In genomic region chr2:126031186-126031900, GRCm38 (mm10) we compare ENCODE assay signal across 15 mouse cellular contexts. TPM values are rescaled to one million over a fixed set of nuclear protein-coding genes. Genes with fewer than 3 reads are reported as not detected.
DNase-seq lines count a peak whose midpoint lies in the region; ATAC-seq and TF ChIP-seq lines count a peak whose summit lies in the region.
"Had no signal": no experiment of that assay in that cellular context is flagged by ENCODE, and none has a peak within 500 bp of the region (broad histone marks: within the 10 kb centered on the region; RNA-seq: fewer than 3 reads in every experiment).

No protein-coding gene starts in this region.

- no peak for TF ChIP-seq POLR2A in cerebellum, adult 2 months (IDR thresholded peaks at IDR 0.05; ENCODE audit: borderline replicate concordance, insufficient read depth, low read length)

- in situ Hi-C loops in Patski (cut with MboI; ENCODE audit: low pct_unique_long_range_greater_than_20kb), result loop anchor here (5.0 to 10.0 kb wide), 4 partner anchors 134 to 393 kb away; no protein-coding TSS in a partner anchor

- H3K4me1 ChIP-seq in lung, embryonic 16.5 days (replicated peaks; ENCODE audit: control insufficient read depth, insufficient read depth, low read length), result peaks cover 7% of the 10 kb centered on the region; the same call in 1 of the 2 replicates
- H3K4me1 ChIP-seq in stomach, embryonic 15.5 days, result 0 out of 2 replicates have a peak, but pooled peaks cover 4% of the 10 kb centered on the region
- H3K4me1 ChIP-seq in cerebellum, adult 2 months (ENCODE audit: control insufficient read depth, insufficient read depth, low read length), result no peaks in the 10 kb centered on the region
- H3K4me1 ChIP-seq: liver, embryonic 13.5 days had no signal

- no peaks in the 10 kb centered on the region for H3K27me3 ChIP-seq in Patski
- no peaks in the 10 kb centered on the region for H3K27me3 ChIP-seq in lung, embryonic 16.5 days (ENCODE audit: control insufficient read depth, insufficient read depth, low read depth, low read length)
- no peaks in the 10 kb centered on the region for H3K27me3 ChIP-seq in stomach, embryonic 15.5 days (replicated peaks)
- no peaks in the 10 kb centered on the region for H3K27me3 ChIP-seq in cerebellum, adult 2 months (ENCODE audit: control insufficient read depth, insufficient read depth, low read length)
- H3K27me3 ChIP-seq: liver, embryonic 13.5 days had no signal

- POLR2A ChIA-PET in Patski (lab: Charles Lee), result interaction anchor here (0.6 kb wide), 2 partner anchors 124 to 128 kb away, joined by 3 read pairs; no protein-coding TSS in a partner anchor

- no peak for TF ChIP-seq CTCF in Patski (IDR thresholded peaks at IDR 0.05)
- TF ChIP-seq CTCF in cerebellum, adult 2 months (IDR thresholded peaks at IDR 0.05; ENCODE audit: borderline replicate concordance, insufficient read depth, low read depth, low read length), result no peak

- CTCF ChIA-PET in Patski (lab: Charles Lee), result interaction anchor here (1.3 to 4.3 kb wide), 3 partner anchors 25 to 138 kb away, joined by 3 to 29 read pairs (median 3); no protein-coding TSS in a partner anchor

- H3K4me3 ChIP-seq in lung, embryonic 16.5 days (ENCODE audit: low read length), result no peak overlapping the region
- no peak overlapping the region for H3K4me3 ChIP-seq in stomach, embryonic 15.5 days (replicated peaks)
- H3K4me3 ChIP-seq in cerebellum, adult 2 months (replicated peaks; ENCODE audit: insufficient read depth, low read depth, low read length), result no peak overlapping the region
- H3K4me3 ChIP-seq: heart, adult 2 months; liver, embryonic 13.5 days had no signal

- no peaks in the 10 kb centered on the region for H3K36me3 ChIP-seq in lung, embryonic 16.5 days (ENCODE audit: control insufficient read depth, insufficient read depth, low read length)
- no peaks in the 10 kb centered on the region for H3K36me3 ChIP-seq in stomach, embryonic 15.5 days
- H3K36me3 ChIP-seq: liver, embryonic 13.5 days had no signal

- no peak overlapping the region for H3K4me2 ChIP-seq in lung, embryonic 16.5 days (ENCODE audit: low read depth, low read length)
- no peak overlapping the region for H3K4me2 ChIP-seq in stomach, embryonic 15.5 days
- H3K4me2 ChIP-seq: hindbrain, embryonic 14.5 days; liver, embryonic 13.5 days had no signal

- peak overlapping the region; percentile 91 for H3K27ac ChIP-seq in lung, embryonic 16.5 days (ENCODE audit: low read length)
- H3K27ac ChIP-seq in stomach, embryonic 15.5 days, result peak overlapping the region; percentile 61
- no peak overlapping the region for H3K27ac ChIP-seq in cerebellum, adult 2 months (ENCODE audit: insufficient read depth, low read length)
- H3K27ac ChIP-seq: heart, adult 2 months; hindbrain, embryonic 14.5 days; liver, embryonic 13.5 days had no signal

- H3K9me3 ChIP-seq in lung, embryonic 16.5 days (ENCODE audit: control insufficient read depth, low read length), result no peaks in the 10 kb centered on the region
- H3K9me3 ChIP-seq in stomach, embryonic 15.5 days, result no peaks in the 10 kb centered on the region
- H3K9me3 ChIP-seq: liver, embryonic 13.5 days had no signal

- H3K9ac ChIP-seq in lung, embryonic 16.5 days (ENCODE audit: low read length), result no peak overlapping the region
- H3K9ac ChIP-seq in stomach, embryonic 15.5 days, result no peak overlapping the region
- H3K9ac ChIP-seq: hindbrain, embryonic 14.5 days; liver, embryonic 13.5 days had no signal

- 25% methylated on average over 8 of the region's 8 CpGs for WGBS in lung, embryonic 16.5 days
- 35% methylated on average over 8 of the region's 8 CpGs for WGBS in stomach, embryonic 15.5 days
- WGBS in cerebellum, adult 2 months, result 64% methylated on average over 8 of the region's 8 CpGs

- no peak for ATAC-seq in Patski
- peak; percentile 92 for ATAC-seq in lung, embryonic 16.5 days (ENCODE audit: low read depth)
- ATAC-seq in stomach, embryonic 15.5 days (ENCODE audit: insufficient read depth, low FRiP score, low read depth), result peak; percentile 43; the same call in 1 of the 2 replicates
- ATAC-seq: forebrain, embryonic 14.5 days had no signal

- DNase-seq in 416B (ENCODE audit: low read depth) (peak; percentile 64), Patski (ENCODE audit: low read depth, low spot score) (peak; percentile 44)
- DNase-seq in frontal cortex, postnatal 14 days (ENCODE audit: low spot score in 2 of 2), result no peak
- DNase-seq in left cerebral cortex, adult 9 months (ENCODE audit: low spot score in 2 of 2), result no peak
- no peak for DNase-seq in cerebellum, adult 2 months
- DNase-seq: cerebellum, adult 11 months; heart, adult 2 months; kidney, adult 2 months; kidney, postnatal 4 days; liver, embryonic 13.5 days; thymus, postnatal 25 days had no signal

RNA-seq across cellular contexts. Expression of gene Fgf7, which starts 3.1 kb away (rescaled TPM):
- 5.9 TPM for polyA plus RNA-seq in Patski (2021)
- 16.3 and 19.2 TPM in 2 replicates for polyA plus RNA-seq in lung, embryonic 16.5 days (2015; fragmentation: Nextera tagmentation; extraction: Ambion mirVana)
- polyA plus RNA-seq in stomach, embryonic 15.5 days (2015; fragmentation: Nextera tagmentation; extraction: Ambion mirVana), result 2.7 and 4.5 TPM in 2 replicates
- 10.5 and 12.3 TPM in 2 replicates for polyA plus RNA-seq in cerebellum, adult 2 months (2012; rRNA removed)

Comparison
In these comparisons a context has a peak if more than half of its experiments do, and no peak if none do; other contexts are left out.
1. DNase-seq: peak in 416B (single experiment) and Patski (single experiment); none in frontal cortex, postnatal 14 days (0 of 2), left cerebral cortex, adult 9 months (0 of 2) and cerebellum, adult 2 months (0 of 2).